Mouse (Mus musculus) forebrain, embryonic 16.5 days (tissue): ENCODE data around the gene Kcnd3. TPM values are rescaled to one million over a fixed set of nuclear protein-coding genes. Genes with fewer than 3 reads are reported as not detected.
"Not testable (repeated sequence)": the region's sequence is repeated elsewhere in the genome, so short reads cannot be mapped to it uniquely, and the experiment has no call there.

ENCODE experiments used
- ATAC-seq: fragments of 200-750 bp; cut with Nextera tagmentation; 2 replicates; pipeline ENCODE4 v1.8.0; 2017; ENCODE audit warnings: mild to moderate bottlenecking, moderate library complexity
- H3K27ac ChIP-seq: fragments of 300-500 bp; sonication (generic); 2 replicates; pipeline ENCODE4 v1.5.1; 2014; ENCODE audit warnings: low read length, control low read depth
- H3K27me3 ChIP-seq: fragments of 300-500 bp; sonication (generic); replicated peaks from 2 replicates; pipeline ENCODE4 v1.6.1; 2014; ENCODE audit warnings: low read length; ENCODE audit not compliant: control insufficient read depth, insufficient read depth
- H3K36me3 ChIP-seq: fragments of 300-500 bp; sonication (generic); 2 replicates; pipeline ENCODE4 v1.6.1; 2014; ENCODE audit not compliant: control insufficient read depth, insufficient read depth
- H3K4me1 ChIP-seq: fragments of 300-500 bp; sonication (generic); replicated peaks from 2 replicates; pipeline ENCODE4 v1.6.1; 2014; ENCODE audit warnings: low read length; ENCODE audit not compliant: control insufficient read depth, insufficient read depth
- H3K4me2 ChIP-seq: fragments of 300-500 bp; sonication (generic); 2 replicates; pipeline ENCODE4 v1.6.1; 2014; ENCODE audit warnings: mild to moderate bottlenecking, low read length, control low read depth
- H3K4me3 ChIP-seq: fragments of 300-500 bp; sonication (generic); replicated peaks from 2 replicates; pipeline ENCODE4 v1.5.1; 2014; ENCODE audit warnings: mild to moderate bottlenecking, low read length, control low read depth
- H3K9ac ChIP-seq: fragments of 300-500 bp; sonication (generic); replicated peaks from 2 replicates; pipeline ENCODE4 v1.6.1; 2014; ENCODE audit warnings: low read depth, low read length, control low read depth
- H3K9me3 ChIP-seq: fragments of 300-500 bp; sonication (generic); 2 replicates; pipeline ENCODE4 v1.6.1; 2016; ENCODE audit warnings: low read length; ENCODE audit not compliant: control insufficient read depth
- WGBS: fragments of 180-500 bp; shearing (Covaris S2); extraction: QIAGEN DNeasy Blood & Tissue Kit; methylation state at CpG from one replicate; pipeline ENCODE4 v1.1.7; 2014; 5-methylcytosine and 5-hydroxymethylcytosine counted together
- polyA plus RNA-seq: library from polyadenylated mRNA; unstranded; fragments of >200 nt; fragmentation: Nextera tagmentation; extraction: Ambion mirVana; gene quantifications from 2 replicates; pipeline ENCODE4 v1.2.1, GENCODE M21; 2015

Kcnd3 gene
- polyA plus RNA-seq, 1 experiment from 2014 or later, result 8.6 TPM

- Histone ChIP-seq H3K9ac (no peak overlapping the region), H3K36me3 (no peaks in the 10 kb centered on the region), H3K4me2 (no peak overlapping the region), H3K27me3 (no peaks in the 10 kb centered on the region), H3K27ac (no peak overlapping the region), H3K9me3 (no peaks in the 10 kb centered on the region), H3K4me3 (no peak overlapping the region), H3K4me1 (peaks cover 17% of the 10 kb centered on the region)
- 78% methylated on average over 14 of the region's 14 CpGs for WGBS
- ATAC-seq, result no peak
Measured at GRCm38 (mm10) chr3:105693327-105694080, 241.4 kb downstream of the Kcnd3 start.

GRCm38 (mm10) chr3:105695476-105696386 lies 243.6 kb downstream of the Kcnd3 start:
- Histone ChIP-seq H3K36me3 (no peaks in the 10 kb centered on the region), H3K4me2 (peak overlapping the region; percentile 25), H3K4me1 (peaks cover 17% of the 10 kb centered on the region), H3K9ac (peak overlapping the region; percentile 0), H3K4me3 (no peak overlapping the region), H3K9me3 (no peaks in the 10 kb centered on the region), H3K27ac (no peak overlapping the region), H3K27me3 (no peaks in the 10 kb centered on the region)
- ATAC-seq, result peak; percentile 61
- WGBS, result 19% methylated on average over 20 of the region's 20 CpGs

GRCm38 (mm10) chr3:105696387-105697147 lies 244.4 kb downstream of the Kcnd3 start:
- 52% methylated on average over 17 of the region's 17 CpGs for WGBS
- Histone ChIP-seq H3K27me3 (no peaks in the 10 kb centered on the region), H3K27ac (no peak overlapping the region), H3K36me3 (no peaks in the 10 kb centered on the region), H3K4me3 (no peak overlapping the region), H3K4me2 (peak overlapping the region; percentile 25), H3K9me3 (no peaks in the 10 kb centered on the region), H3K9ac (no peak overlapping the region), H3K4me1 (peaks cover 17% of the 10 kb centered on the region)
- ATAC-seq, result no peak; the same call in 1 of the 2 replicates

GRCm38 (mm10) chr3:105697148-105697441 lies 245.0 kb downstream of the Kcnd3 start:
- H3K4me2 ChIP-seq, result no peak overlapping the region
- no peaks in the 10 kb centered on the region for H3K36me3 ChIP-seq
- no peak for ATAC-seq
- H3K27me3 ChIP-seq, result no peaks in the 10 kb centered on the region
- no peak overlapping the region for H3K9ac ChIP-seq
- no peak overlapping the region for H3K4me3 ChIP-seq
- peaks cover 17% of the 10 kb centered on the region for H3K4me1 ChIP-seq
- no peaks in the 10 kb centered on the region for H3K9me3 ChIP-seq
- H3K27ac ChIP-seq, result no peak overlapping the region
- 71% methylated on average over 5 of the region's 5 CpGs for WGBS

GRCm38 (mm10) chr3:105698311-105698710 lies 246.2 kb downstream of the Kcnd3 start:
- H3K27ac ChIP-seq, result no peak overlapping the region
- no peak for ATAC-seq
- no peaks in the 10 kb centered on the region for H3K27me3 ChIP-seq
- H3K36me3 ChIP-seq, result no peaks in the 10 kb centered on the region
- peaks cover 17% of the 10 kb centered on the region for H3K4me1 ChIP-seq
- H3K4me2 ChIP-seq, result no peak overlapping the region
- WGBS, result 89% methylated on average over 1 of the region's 1 CpGs
- no peak overlapping the region for H3K4me3 ChIP-seq
- no peak overlapping the region for H3K9ac ChIP-seq
- no peaks in the 10 kb centered on the region for H3K9me3 ChIP-seq

GRCm38 (mm10) chr3:105699241-105699933 lies 247.3 kb downstream of the Kcnd3 start:
- no peak overlapping the region for H3K4me2 ChIP-seq
- no peak overlapping the region for H3K9ac ChIP-seq
- 51% methylated on average over 3 of the region's 3 CpGs for WGBS
- ATAC-seq, result no peak
- no peaks in the 10 kb centered on the region for H3K27me3 ChIP-seq
- H3K27ac ChIP-seq, result no peak overlapping the region
- no peaks in the 10 kb centered on the region for H3K36me3 ChIP-seq
- H3K9me3 ChIP-seq, result no peaks in the 10 kb centered on the region
- no peak overlapping the region for H3K4me3 ChIP-seq
- peaks cover 22% of the 10 kb centered on the region for H3K4me1 ChIP-seq

- H3K4me3 ChIP-seq, H3K27ac ChIP-seq, H3K27me3 ChIP-seq, H3K9ac ChIP-seq, ATAC-seq, H3K4me2 ChIP-seq, H3K9me3 ChIP-seq, H3K36me3 ChIP-seq: not testable (repeated sequence)
- 48% methylated on average over 1 of the region's 1 CpGs for WGBS
- peaks cover 27% of the 10 kb centered on the region for H3K4me1 ChIP-seq
Measured at GRCm38 (mm10) chr3:105700786-105701185, 248.7 kb downstream of the Kcnd3 start.

- Histone ChIP-seq H3K9ac (no peak overlapping the region), H3K36me3 (no peaks in the 10 kb centered on the region), H3K27ac (no peak overlapping the region), H3K9me3 (no peaks in the 10 kb centered on the region), H3K4me2 (no peak overlapping the region), H3K4me1 (peaks cover 23% of the 10 kb centered on the region), H3K27me3 (no peaks in the 10 kb centered on the region), H3K4me3 (no peak overlapping the region)
- WGBS, result 72% methylated on average over 5 of the region's 5 CpGs
- ATAC-seq, result no peak
Measured at GRCm38 (mm10) chr3:105701399-105701798, 249.3 kb downstream of the Kcnd3 start.
